Mouse (Mus musculus): Measurements from ENCODE around the gene Mto1.
"Not testable (repeated sequence)": the region's sequence is repeated elsewhere in the genome, so short reads cannot be mapped to it uniquely, and the experiment has no call there.

Gene Mto1

GRCm38 (mm10) chr9:78476531-78477020 is 28.6 kb downstream of the Mto1 start:
- DNase-seq = no peak

GRCm38 (mm10) chr9:78477021-78477551 is 29.1 kb downstream of the Mto1 start:
- DNase-seq = peak; percentile 57

GRCm38 (mm10) chr9:78478009-78478605 is 30.1 kb downstream of the Mto1 start:
- not testable (repeated sequence) for DNase-seq

GRCm38 (mm10) chr9:78479308-78479707 is 31.3 kb downstream of the Mto1 start:
- not testable (repeated sequence) for DNase-seq

GRCm38 (mm10) chr9:78480227-78480626 is 32.2 kb downstream of the Mto1 start:
- DNase-seq = not testable (repeated sequence)

- DNase-seq = peak; percentile 85
Observed at GRCm38 (mm10) chr9:78480706-78481358, 32.8 kb downstream of the Mto1 start.

- DNase-seq = peak; percentile 98
Observed at GRCm38 (mm10) chr9:78481423-78482331, 33.7 kb downstream of the Mto1 start.

- peak; percentile 50 for DNase-seq
Observed at GRCm38 (mm10) chr9:78482386-78482785, 34.4 kb downstream of the Mto1 start.

- no peak for DNase-seq
Observed at GRCm38 (mm10) chr9:78484660-78485059, 36.7 kb downstream of the Mto1 start.

- not testable (repeated sequence) for DNase-seq
Observed at GRCm38 (mm10) chr9:78488021-78488420, 40.0 kb downstream of the Mto1 start.

GRCm38 (mm10) chr9:78488890-78489420 is 40.9 kb downstream of the Mto1 start, which contains the start of gene Eef1a1:
Eef1a1 (minus strand) TSS chr9:78489151.
- DNase-seq = peak; percentile 84

GRCm38 (mm10) chr9:78491169-78491568 is 43.2 kb downstream of the Mto1 start:
- peak; percentile 21 for DNase-seq

GRCm38 (mm10) chr9:78492254-78492653 is 44.2 kb downstream of the Mto1 start:
- DNase-seq = no peak

GRCm38 (mm10) chr9:78493171-78493570 is 45.2 kb downstream of the Mto1 start:
- no peak for DNase-seq

- DNase-seq = no peak
Observed at GRCm38 (mm10) chr9:78500386-78500785, 52.4 kb downstream of the Mto1 start.

- DNase-seq = no peak
Observed at GRCm38 (mm10) chr9:78501284-78501683, 53.3 kb downstream of the Mto1 start.

- no peak for DNase-seq
Observed at GRCm38 (mm10) chr9:78503223-78504079, 55.4 kb downstream of the Mto1 start.

- DNase-seq = no peak
Observed at GRCm38 (mm10) chr9:78504133-78504532, 56.1 kb downstream of the Mto1 start.

- DNase-seq = no peak
Observed at GRCm38 (mm10) chr9:78504679-78505078, 56.7 kb downstream of the Mto1 start.

GRCm38 (mm10) chr9:78505223-78505622 is 57.2 kb downstream of the Mto1 start:
- DNase-seq = no peak

- no peak for DNase-seq
Observed at GRCm38 (mm10) chr9:78506002-78506721, 58.2 kb downstream of the Mto1 start.

Data from lung, postnatal 36 days (tissue).